Mouse (Mus musculus): ENCODE measurements around the gene Ifna11. TPM values are rescaled to one million over a fixed set of nuclear protein-coding genes. Genes with fewer than 3 reads are reported as not detected.
A peak's percentile ranks its signal among the peaks of the same experiment; 100 is the strongest.

The Ifna11 gene
- polyA plus RNA-seq, 1 experiment, result not detected

DNA sequence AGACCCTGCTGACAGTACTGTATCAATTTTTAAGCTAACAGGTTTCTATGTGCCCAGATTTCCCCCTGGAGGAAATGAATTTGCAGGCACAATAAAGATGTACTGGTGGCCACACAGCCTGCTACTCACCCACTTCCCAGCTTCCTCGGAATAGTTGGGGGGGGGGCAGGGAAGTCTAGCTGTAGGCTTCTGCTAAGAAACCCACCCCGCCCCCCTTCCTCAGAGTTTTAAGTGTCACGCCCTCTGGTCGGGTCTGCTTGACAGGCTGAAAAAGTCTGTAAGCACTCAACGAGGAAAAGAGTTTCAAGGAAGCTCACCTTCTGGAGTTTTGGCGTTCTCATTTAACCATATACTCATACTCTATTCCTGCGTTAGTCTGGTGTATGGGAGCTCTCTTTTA, 43.5 kb downstream of the Ifna11 start:
- TF ChIP-seq POLR2A (IDR thresholded peaks at IDR 0.05; ENCODE audit: borderline replicate concordance, extremely low read depth, insufficient read depth, insufficient read length, poor library complexity, severe bottlenecking), result no peak
- TF ChIP-seq CTCF (IDR thresholded peaks at IDR 0.05; ENCODE audit: borderline replicate concordance, extremely low read depth, insufficient read depth, insufficient read length), result no peak

DNA sequence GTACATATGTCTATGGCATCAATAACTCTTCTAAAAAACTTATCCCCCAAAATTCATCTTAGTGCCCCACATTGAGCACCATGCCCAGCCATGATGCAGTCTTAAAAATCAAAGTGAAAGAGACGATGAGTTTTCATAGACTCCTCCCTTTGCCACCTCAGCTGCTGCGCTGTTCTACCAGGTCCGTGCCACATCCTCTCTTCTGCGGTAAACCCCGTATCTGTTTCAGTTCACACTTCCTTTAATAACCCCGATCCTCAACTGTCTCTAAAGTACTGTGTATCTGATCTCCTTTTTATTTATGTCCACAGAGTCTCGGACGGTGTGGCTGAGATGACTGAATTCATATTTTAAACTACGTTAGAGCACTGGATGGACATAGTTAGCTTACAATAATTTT, 44.8 kb downstream of the Ifna11 start:
- no peak for DNase-seq (ENCODE audit: low read depth)
- TF ChIP-seq POLR2A (IDR thresholded peaks at IDR 0.05; ENCODE audit: borderline replicate concordance, extremely low read depth, insufficient read depth, insufficient read length, poor library complexity, severe bottlenecking), result no peak
- TF ChIP-seq CTCF (IDR thresholded peaks at IDR 0.05; ENCODE audit: borderline replicate concordance, extremely low read depth, insufficient read depth, insufficient read length), result no peak

More for the DNA sequence above, 43.5 kb downstream of the Ifna11 start:
- DNase-seq (ENCODE audit: low read depth), result no peak

DNA sequence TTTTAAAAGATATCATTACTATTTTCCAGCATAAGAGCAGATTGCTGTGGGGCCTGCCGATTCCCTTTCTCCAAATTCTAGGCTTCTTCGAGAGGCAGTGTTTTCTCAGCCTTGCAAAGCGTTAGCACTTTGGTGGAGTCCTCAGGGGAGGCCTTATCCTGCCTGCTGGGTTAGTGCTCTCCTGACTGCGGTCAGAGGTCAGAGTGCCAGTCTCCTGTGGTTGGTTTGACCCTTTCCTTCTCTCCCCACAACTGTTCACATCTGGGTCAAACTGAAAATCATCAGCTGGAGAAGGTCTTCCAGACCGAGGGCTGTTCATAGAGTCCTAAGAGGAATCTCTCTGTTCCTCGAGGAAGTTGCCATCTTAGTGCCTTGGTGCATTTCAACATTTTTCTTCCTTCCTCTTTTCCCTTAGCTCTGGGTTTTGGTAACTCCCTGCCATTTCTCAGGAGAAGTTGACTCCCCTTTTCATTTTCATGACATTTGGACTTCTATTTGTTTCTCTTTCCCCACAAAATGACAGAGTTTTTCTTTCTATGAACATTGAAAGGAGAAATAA, 45.3 kb downstream of the Ifna11 start:
- TF ChIP-seq CTCF (IDR thresholded peaks at IDR 0.05; ENCODE audit: borderline replicate concordance, extremely low read depth, insufficient read depth, insufficient read length) (no peak), POLR2A (IDR thresholded peaks at IDR 0.05; ENCODE audit: borderline replicate concordance, extremely low read depth, insufficient read depth, insufficient read length, poor library complexity, severe bottlenecking) (no peak)
- no peak for DNase-seq (ENCODE audit: low read depth)

DNA sequence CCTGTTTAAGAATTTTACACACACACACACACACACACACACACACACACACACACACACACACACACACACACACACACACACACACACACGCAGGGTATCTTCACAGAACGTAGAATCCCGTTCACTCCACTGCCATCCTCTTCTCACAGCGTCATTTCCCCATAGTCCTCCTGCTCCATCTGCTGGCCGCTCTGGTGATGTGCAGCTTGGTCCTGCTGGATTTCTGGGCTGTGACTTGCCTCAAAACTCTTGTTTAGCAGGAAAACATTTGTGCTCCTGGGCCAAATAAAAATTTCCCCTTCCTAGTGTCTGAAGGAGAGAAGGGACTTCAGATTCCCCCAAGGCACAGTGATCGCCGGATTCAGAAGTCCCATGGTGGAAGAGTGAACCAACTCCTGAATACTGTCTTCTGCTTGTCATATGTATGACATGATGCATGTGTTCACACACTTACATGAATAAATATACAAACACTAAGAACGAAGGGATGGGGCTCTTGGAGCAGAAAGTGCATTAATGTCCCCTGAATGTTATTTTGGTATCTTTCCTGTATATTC, 47.7 kb downstream of the Ifna11 start:
- DNase-seq (ENCODE audit: low read depth), result peak; percentile 87
- TF ChIP-seq POLR2A (IDR thresholded peaks at IDR 0.05; ENCODE audit: borderline replicate concordance, extremely low read depth, insufficient read depth, insufficient read length, poor library complexity, severe bottlenecking), result no peak
- peak; percentile 93 for TF ChIP-seq CTCF (IDR thresholded peaks at IDR 0.05; ENCODE audit: borderline replicate concordance, extremely low read depth, insufficient read depth, insufficient read length)

DNA sequence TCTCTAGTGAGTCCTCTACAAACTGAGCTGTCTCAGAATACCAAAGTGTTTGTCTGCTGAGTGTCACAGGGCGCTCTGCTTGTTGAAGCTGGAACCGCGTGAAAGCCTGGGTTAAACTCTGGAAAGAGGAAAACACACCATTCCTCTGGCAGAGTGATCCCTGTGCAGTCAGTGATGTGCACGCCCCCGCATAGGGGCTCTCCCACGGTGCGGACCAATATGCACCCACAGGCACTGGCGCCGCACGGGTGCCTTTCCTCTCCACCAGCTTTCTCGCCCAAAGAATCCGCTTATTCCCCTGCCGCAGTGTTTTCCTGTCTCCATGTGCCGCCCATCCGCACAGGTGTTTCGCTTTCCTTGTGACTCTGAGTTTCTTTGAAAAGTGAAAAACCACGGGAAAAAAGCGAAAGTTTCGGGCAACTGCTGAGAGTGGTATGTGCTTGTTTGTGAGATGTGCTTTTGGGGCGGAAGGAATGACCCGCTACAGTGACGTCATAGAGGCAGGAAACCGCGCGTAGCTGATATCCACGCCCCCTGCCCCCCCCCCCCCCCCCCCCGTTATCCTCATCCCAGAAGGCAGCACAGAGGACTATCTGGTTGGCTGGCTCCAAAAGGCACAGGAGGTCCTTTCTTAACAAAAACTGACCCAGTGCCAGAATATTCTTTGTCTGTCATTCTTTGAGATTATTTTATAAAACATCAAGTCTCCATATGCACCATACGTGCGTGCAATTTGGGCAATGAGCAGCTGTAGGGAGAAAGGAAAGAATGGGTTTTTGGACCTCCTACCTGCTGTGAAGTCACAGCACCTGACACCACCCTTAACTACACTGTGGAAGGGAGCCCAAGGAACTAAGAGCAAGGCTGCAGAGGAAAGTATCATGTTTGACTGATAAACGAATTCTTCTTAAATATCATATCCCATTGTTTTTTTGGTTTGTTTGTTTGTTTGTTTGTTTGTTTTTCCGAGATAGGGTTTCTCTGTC, 48.5 kb downstream of the Ifna11 start:
- TF ChIP-seq POLR2A (IDR thresholded peaks at IDR 0.05; ENCODE audit: borderline replicate concordance, extremely low read depth, insufficient read depth, insufficient read length, poor library complexity, severe bottlenecking) (no peak), CTCF (IDR thresholded peaks at IDR 0.05; ENCODE audit: borderline replicate concordance, extremely low read depth, insufficient read depth, insufficient read length) (no peak; the same call in 1 of the 2 replicates)
- peak; percentile 72 for DNase-seq (ENCODE audit: low read depth)

Other genes with a start within 250 kb of the Ifna11 start
- not detected in 2 replicates for gene Ifna14, start 248.2 kb upstream of the Ifna11 start, polyA plus RNA-seq (2012; rRNA removed)
- not detected in 2 replicates for gene Ifna9, start 227.6 kb upstream of the Ifna11 start, polyA plus RNA-seq (2012; rRNA removed)
- gene Ifna12, start 216.6 kb upstream of the Ifna11 start, polyA plus RNA-seq (2012; rRNA removed), result not detected in 2 replicates
- gene C87499, start 185.5 kb upstream of the Ifna11 start, polyA plus RNA-seq (2012; rRNA removed), result not detected in 2 replicates
- not detected in 2 replicates for gene Ifna13, start 175.5 kb upstream of the Ifna11 start, polyA plus RNA-seq (2012; rRNA removed)
- not detected in 2 replicates for gene Ifna16, start 143.0 kb upstream of the Ifna11 start, polyA plus RNA-seq (2012; rRNA removed)
- not detected in 2 replicates for gene Ifna2, start 136.0 kb upstream of the Ifna11 start, polyA plus RNA-seq (2012; rRNA removed)
- gene Ifnab, start 128.6 kb upstream of the Ifna11 start, polyA plus RNA-seq (2012; rRNA removed), result not detected in 2 replicates
- 1.2 and 2.4 TPM in 2 replicates for gene Gm26566, start 98.2 kb upstream of the Ifna11 start, polyA plus RNA-seq (2012; rRNA removed)
- gene Klhl9, start 97.5 kb upstream of the Ifna11 start, polyA plus RNA-seq (2012; rRNA removed), result 45.5 and 69.0 TPM in 2 replicates
- gene Gm13271, start 65.1 kb upstream of the Ifna11 start, polyA plus RNA-seq (2012; rRNA removed), result not detected in 2 replicates
- gene Gm13283, start 59.8 kb upstream of the Ifna11 start, polyA plus RNA-seq (2012; rRNA removed), result not detected in 2 replicates
- not detected in 2 replicates for gene Gm13290, start 46.1 kb upstream of the Ifna11 start, polyA plus RNA-seq (2012; rRNA removed)
- gene Gm13289, start 43.0 kb upstream of the Ifna11 start, polyA plus RNA-seq (2012; rRNA removed), result not detected in 2 replicates
- 0.11 TPM in 1 of 2 replicates, not detected in the other for gene Gm13272, start 40.1 kb upstream of the Ifna11 start, polyA plus RNA-seq (2012; rRNA removed)
- not detected in 2 replicates for gene Ifnz, start 37.8 kb upstream of the Ifna11 start, polyA plus RNA-seq (2012; rRNA removed)
- not detected in 2 replicates for gene Gm13276, start 34.2 kb upstream of the Ifna11 start, polyA plus RNA-seq (2012; rRNA removed)
- gene Gm13277, start 31.3 kb upstream of the Ifna11 start, polyA plus RNA-seq (2012; rRNA removed), result not detected in 2 replicates
- not detected in 2 replicates for gene Gm13278, start 28.4 kb upstream of the Ifna11 start, polyA plus RNA-seq (2012; rRNA removed)
- gene Gm13275, start 25.5 kb upstream of the Ifna11 start, polyA plus RNA-seq (2012; rRNA removed), result not detected in 2 replicates
- gene Gm13279, start 22.6 kb upstream of the Ifna11 start, polyA plus RNA-seq (2012; rRNA removed), result not detected in 2 replicates
- not detected in 2 replicates for gene Gm13285, start 20.3 kb upstream of the Ifna11 start, polyA plus RNA-seq (2012; rRNA removed)
- not detected in 2 replicates for gene Gm13287, start 16.7 kb upstream of the Ifna11 start, polyA plus RNA-seq (2012; rRNA removed)
- gene Gm13288, start 14.4 kb upstream of the Ifna11 start, polyA plus RNA-seq (2012; rRNA removed), result not detected in 2 replicates
- gene Ifna7, start 3.7 kb upstream of the Ifna11 start, polyA plus RNA-seq (2012; rRNA removed), result 0.15 TPM in 1 of 2 replicates, not detected in the other
- gene Ifna6, start 7.5 kb downstream of the Ifna11 start, polyA plus RNA-seq (2012; rRNA removed), result not detected in 2 replicates
- gene Ifna5, start 15.6 kb downstream of the Ifna11 start, polyA plus RNA-seq (2012; rRNA removed), result not detected in 2 replicates
- gene Ifna4, start 21.9 kb downstream of the Ifna11 start, polyA plus RNA-seq (2012; rRNA removed), result not detected in 2 replicates
- gene Ifna1, start 30.1 kb downstream of the Ifna11 start, polyA plus RNA-seq (2012; rRNA removed), result not detected in 2 replicates
- not detected in 2 replicates for gene Ifne, start 60.2 kb downstream of the Ifna11 start, polyA plus RNA-seq (2012; rRNA removed)